Mouse (Mus musculus): ENCODE measurements around the gene Adamts17. TPM values are rescaled to one million over a fixed set of nuclear protein-coding genes. Genes with fewer than 3 reads are reported as not detected.
A peak's percentile ranks its signal among the peaks of the same experiment; 100 is the strongest.

Gene Adamts17
- polyA plus RNA-seq, 1 experiment = 0.55 TPM

DNA sequence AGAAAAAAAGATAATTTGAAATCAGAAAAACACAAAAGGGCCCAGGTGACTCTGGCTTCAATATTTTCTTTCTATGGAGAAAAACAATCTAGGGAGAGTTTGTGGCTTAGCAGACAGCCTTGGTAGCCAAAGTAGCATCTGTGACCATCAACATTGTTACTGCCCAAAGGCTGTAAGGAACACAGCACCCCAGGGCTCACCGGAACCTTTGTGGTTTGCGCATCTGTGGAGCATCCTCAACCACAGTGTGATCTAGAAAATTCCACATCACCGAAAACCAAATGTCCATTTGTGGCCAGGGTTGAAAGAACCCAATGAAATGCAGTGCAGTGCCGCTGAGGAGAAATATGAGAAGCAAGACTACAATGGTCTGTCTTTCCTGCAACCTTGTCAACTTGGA is 27.2 kb upstream of the Adamts17 start:
- no peaks in the 10 kb centered on the region for H3K9me3 ChIP-seq (replicated peaks; ENCODE audit: control insufficient read depth, insufficient read depth, low read length, poor library complexity, severe bottlenecking)
- H3K27me3 ChIP-seq (ENCODE audit: control insufficient read depth, insufficient read depth, low read length, poor library complexity, severe bottlenecking) = no peaks in the 10 kb centered on the region

DNA sequence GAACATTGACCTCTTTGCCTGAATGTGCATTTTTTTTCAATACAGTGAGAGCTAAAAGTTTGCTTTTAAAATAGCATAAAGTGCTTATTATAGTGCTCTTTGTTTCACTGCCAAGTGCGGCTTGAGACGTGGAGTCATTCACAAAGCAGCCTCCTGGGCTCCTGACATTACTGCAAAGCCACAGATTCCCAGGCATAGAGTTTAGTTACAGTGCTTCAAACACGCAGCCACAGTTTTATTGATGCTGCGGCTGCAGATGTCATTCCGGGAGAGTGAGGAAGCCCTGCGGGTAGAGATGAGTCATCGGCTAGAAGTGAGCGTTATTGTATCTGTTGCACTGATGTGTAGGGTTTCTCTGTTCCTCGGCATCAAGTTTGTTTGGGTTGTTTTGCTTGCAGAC is 26.8 kb upstream of the Adamts17 start:
- Histone ChIP-seq H3K27me3 (ENCODE audit: control insufficient read depth, insufficient read depth, low read length, poor library complexity, severe bottlenecking) (no peaks in the 10 kb centered on the region), H3K4me1 (ENCODE audit: control insufficient read depth, insufficient read depth, low read length) (no peaks in the 10 kb centered on the region), H3K9ac (ENCODE audit: low read depth, poor library complexity, severe bottlenecking) (no peak overlapping the region), H3K36me3 (ENCODE audit: control insufficient read depth, insufficient read depth, low read length, poor library complexity, severe bottlenecking) (no peaks in the 10 kb centered on the region), H3K9me3 (replicated peaks; ENCODE audit: control insufficient read depth, insufficient read depth, low read length, poor library complexity, severe bottlenecking) (no peaks in the 10 kb centered on the region), H3K27ac (ENCODE audit: insufficient read depth, low read length) (no peak overlapping the region), H3K4me3 (ENCODE audit: low read depth, low read length) (no peak overlapping the region)
- TF ChIP-seq EP300 (IDR thresholded peaks at IDR 0.05; ENCODE audit: insufficient read depth, low read depth, low read length) (no peak), POLR2A (IDR thresholded peaks at IDR 0.05; ENCODE audit: insufficient read depth, low read length) (no peak), CTCF (IDR thresholded peaks at IDR 0.05; ENCODE audit: low read depth, low read length) (no peak)

More for the DNA sequence above, 27.2 kb upstream of the Adamts17 start:
- H3K27ac ChIP-seq (ENCODE audit: insufficient read depth, low read length) = no peak overlapping the region
- H3K4me1 ChIP-seq (ENCODE audit: control insufficient read depth, insufficient read depth, low read length) = no peaks in the 10 kb centered on the region
- H3K9ac ChIP-seq (ENCODE audit: low read depth, poor library complexity, severe bottlenecking) = no peak overlapping the region
- H3K36me3 ChIP-seq (ENCODE audit: control insufficient read depth, insufficient read depth, low read length, poor library complexity, severe bottlenecking) = no peaks in the 10 kb centered on the region
- H3K4me3 ChIP-seq (ENCODE audit: low read depth, low read length) = no peak overlapping the region
- TF ChIP-seq POLR2A (IDR thresholded peaks at IDR 0.05; ENCODE audit: insufficient read depth, low read length) = no peak

DNA sequence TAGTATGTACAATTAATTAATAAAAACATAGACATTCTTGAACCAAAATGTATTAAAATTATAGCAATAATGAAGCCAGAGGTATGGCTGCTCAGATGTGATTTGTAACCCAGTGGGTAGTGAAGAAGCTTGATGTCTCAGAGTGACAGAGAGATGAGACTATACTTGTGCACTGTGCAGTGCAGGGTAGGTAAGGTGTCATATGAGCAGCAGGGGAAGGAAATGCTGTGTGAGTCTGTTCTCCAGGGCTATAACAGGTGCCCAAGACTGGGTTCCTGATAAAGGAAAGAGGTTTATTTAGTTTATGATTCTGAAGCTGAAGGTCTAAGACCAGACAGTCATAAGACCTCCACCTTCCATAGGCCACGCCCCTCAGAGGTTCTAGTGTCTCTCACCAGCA is 26.4 kb upstream of the Adamts17 start:
- H3K27me3 ChIP-seq (ENCODE audit: control insufficient read depth, insufficient read depth, low read length, poor library complexity, severe bottlenecking) = no peaks in the 10 kb centered on the region
- H3K4me1 ChIP-seq (ENCODE audit: control insufficient read depth, insufficient read depth, low read length) = no peaks in the 10 kb centered on the region
- no peak overlapping the region for H3K4me3 ChIP-seq (ENCODE audit: low read depth, low read length)
- no peak overlapping the region for H3K9ac ChIP-seq (ENCODE audit: low read depth, poor library complexity, severe bottlenecking)
- no peaks in the 10 kb centered on the region for H3K36me3 ChIP-seq (ENCODE audit: control insufficient read depth, insufficient read depth, low read length, poor library complexity, severe bottlenecking)
- TF ChIP-seq CTCF (IDR thresholded peaks at IDR 0.05; ENCODE audit: low read depth, low read length) (no peak), POLR2A (IDR thresholded peaks at IDR 0.05; ENCODE audit: insufficient read depth, low read length) (no peak), EP300 (IDR thresholded peaks at IDR 0.05; ENCODE audit: insufficient read depth, low read depth, low read length) (no peak)
- H3K27ac ChIP-seq (ENCODE audit: insufficient read depth, low read length) = no peak overlapping the region
- no peaks in the 10 kb centered on the region for H3K9me3 ChIP-seq (replicated peaks; ENCODE audit: control insufficient read depth, insufficient read depth, low read length, poor library complexity, severe bottlenecking)

DNA sequence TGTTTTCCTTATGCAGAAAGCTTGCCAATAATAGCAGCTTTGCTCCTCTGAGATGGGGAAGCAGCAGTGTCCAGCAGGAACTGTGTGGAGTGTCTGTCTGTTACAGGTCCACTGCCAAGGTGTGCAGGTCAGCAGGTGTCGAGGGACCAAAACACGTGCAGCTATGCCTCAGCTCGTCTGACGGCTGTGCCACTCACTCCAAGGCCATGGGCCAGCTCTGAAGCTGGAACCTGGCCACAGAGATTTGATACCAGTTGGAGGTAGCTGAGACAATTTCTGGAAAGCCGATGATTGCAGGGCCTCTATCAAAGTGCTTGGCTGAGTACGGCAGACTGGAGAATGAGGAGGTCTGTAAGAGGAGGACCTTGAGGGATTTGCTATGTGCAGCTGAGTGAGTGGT is 24.0 kb upstream of the Adamts17 start:
- H3K4me3 ChIP-seq (ENCODE audit: low read depth, low read length) = no peak overlapping the region
- no peak overlapping the region for H3K9ac ChIP-seq (ENCODE audit: low read depth, poor library complexity, severe bottlenecking)
- no peak for TF ChIP-seq POLR2A (IDR thresholded peaks at IDR 0.05; ENCODE audit: insufficient read depth, low read length)
- no peak for TF ChIP-seq EP300 (IDR thresholded peaks at IDR 0.05; ENCODE audit: insufficient read depth, low read depth, low read length)
- TF ChIP-seq CTCF (IDR thresholded peaks at IDR 0.05; ENCODE audit: low read depth, low read length) = no peak
- no peak overlapping the region for H3K27ac ChIP-seq (ENCODE audit: insufficient read depth, low read length)
- no peaks in the 10 kb centered on the region for H3K9me3 ChIP-seq (replicated peaks; ENCODE audit: control insufficient read depth, insufficient read depth, low read length, poor library complexity, severe bottlenecking)
- H3K36me3 ChIP-seq (ENCODE audit: control insufficient read depth, insufficient read depth, low read length, poor library complexity, severe bottlenecking) = no peaks in the 10 kb centered on the region
- no peaks in the 10 kb centered on the region for H3K4me1 ChIP-seq (ENCODE audit: control insufficient read depth, insufficient read depth, low read length)
- no peaks in the 10 kb centered on the region for H3K27me3 ChIP-seq (ENCODE audit: control insufficient read depth, insufficient read depth, low read length, poor library complexity, severe bottlenecking)

DNA sequence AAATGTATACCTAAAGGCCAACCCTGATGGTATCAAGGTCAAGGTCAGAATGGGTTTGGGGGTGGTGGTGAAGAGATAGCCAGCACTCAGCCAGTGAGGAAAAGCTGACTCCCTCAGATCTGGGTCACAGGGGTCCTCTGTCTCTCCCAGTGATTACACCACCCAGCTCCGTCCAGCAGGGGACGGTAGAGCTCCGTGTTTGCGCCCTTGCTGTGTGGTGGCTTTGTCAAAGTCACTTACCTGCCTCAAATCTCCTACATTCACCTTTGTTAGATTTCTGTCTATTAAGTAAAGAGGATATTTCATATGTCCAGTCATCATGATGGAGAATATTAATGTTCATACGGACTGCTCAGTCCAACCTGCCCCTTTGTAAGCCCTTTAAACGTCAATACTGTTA is 19.5 kb upstream of the Adamts17 start:
- TF ChIP-seq EP300 (IDR thresholded peaks at IDR 0.05; ENCODE audit: insufficient read depth, low read depth, low read length) = no peak
- TF ChIP-seq CTCF (IDR thresholded peaks at IDR 0.05; ENCODE audit: low read depth, low read length) = peak; percentile 84
- no peak for TF ChIP-seq POLR2A (IDR thresholded peaks at IDR 0.05; ENCODE audit: insufficient read depth, low read length)
- Histone ChIP-seq H3K9ac (ENCODE audit: low read depth, poor library complexity, severe bottlenecking) (no peak overlapping the region), H3K27me3 (ENCODE audit: control insufficient read depth, insufficient read depth, low read length, poor library complexity, severe bottlenecking) (no peaks in the 10 kb centered on the region), H3K36me3 (ENCODE audit: control insufficient read depth, insufficient read depth, low read length, poor library complexity, severe bottlenecking) (no peaks in the 10 kb centered on the region), H3K4me3 (ENCODE audit: low read depth, low read length) (no peak overlapping the region), H3K9me3 (replicated peaks; ENCODE audit: control insufficient read depth, insufficient read depth, low read length, poor library complexity, severe bottlenecking) (no peaks in the 10 kb centered on the region), H3K27ac (ENCODE audit: insufficient read depth, low read length) (no peak overlapping the region), H3K4me1 (ENCODE audit: control insufficient read depth, insufficient read depth, low read length) (no peaks in the 10 kb centered on the region)

DNA sequence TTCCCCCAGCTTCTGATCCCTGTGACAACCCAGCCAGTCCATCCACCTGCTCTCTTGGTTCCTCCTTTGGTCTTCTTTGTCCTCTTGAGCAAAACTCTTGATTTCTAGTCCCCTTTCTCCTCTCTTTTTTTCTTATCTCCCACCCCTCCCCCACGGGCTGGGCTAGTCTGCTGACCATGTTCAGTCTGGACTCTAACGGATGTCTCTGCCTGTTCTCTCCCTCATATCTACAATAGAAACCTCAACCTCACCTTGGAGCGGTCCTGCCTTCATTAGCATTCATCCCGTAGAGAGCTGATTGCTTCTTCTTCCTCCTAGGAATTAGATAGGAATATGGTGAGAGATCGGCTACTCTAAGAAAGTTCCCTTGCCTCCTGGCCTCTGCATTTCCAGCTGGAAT is 8.7 kb upstream of the Adamts17 start:
- TF ChIP-seq CTCF (IDR thresholded peaks at IDR 0.05; ENCODE audit: low read depth, low read length) (no peak), EP300 (IDR thresholded peaks at IDR 0.05; ENCODE audit: insufficient read depth, low read depth, low read length) (no peak), POLR2A (IDR thresholded peaks at IDR 0.05; ENCODE audit: insufficient read depth, low read length) (no peak)

More for the DNA sequence above, 8.7 kb upstream of the Adamts17 start:
- Histone ChIP-seq H3K27ac (ENCODE audit: insufficient read depth, low read length) (no peak overlapping the region), H3K9ac (ENCODE audit: low read depth, poor library complexity, severe bottlenecking) (no peak overlapping the region), H3K27me3 (ENCODE audit: control insufficient read depth, insufficient read depth, low read length, poor library complexity, severe bottlenecking) (no peaks in the 10 kb centered on the region), H3K4me1 (ENCODE audit: control insufficient read depth, insufficient read depth, low read length) (no peaks in the 10 kb centered on the region), H3K36me3 (ENCODE audit: control insufficient read depth, insufficient read depth, low read length, poor library complexity, severe bottlenecking) (no peaks in the 10 kb centered on the region), H3K9me3 (replicated peaks; ENCODE audit: control insufficient read depth, insufficient read depth, low read length, poor library complexity, severe bottlenecking) (no peaks in the 10 kb centered on the region; the same call in 1 of the 2 replicates), H3K4me3 (ENCODE audit: low read depth, low read length) (no peak overlapping the region)

All from ES-Bruce4 (cell line).